In genomic region chr14:52013771-52014219, GRCm38 (mm10) we compare ENCODE assay signal across 8 mouse cellular contexts. TPM values are rescaled to one million over a fixed set of nuclear protein-coding genes. Genes with fewer than 3 reads are reported as not detected.
DNase-seq lines count a peak whose midpoint lies in the region; ATAC-seq and TF ChIP-seq lines count a peak whose summit lies in the region.

No protein-coding gene starts in this region.

- peak overlapping the region; percentile 97 for H3K27ac ChIP-seq in heart, embryonic 10.5 days
- peak overlapping the region; percentile 96 for H3K27ac ChIP-seq in limb, embryonic 12.5 days

- H3K4me1 ChIP-seq in lung, adult 2 months (ENCODE audit: control insufficient read depth, insufficient read depth, low read length) = peaks cover 13% of the 10 kb centered on the region
- peaks cover 74% of the 10 kb centered on the region for H3K4me1 ChIP-seq in heart, embryonic 10.5 days
- H3K4me1 ChIP-seq in limb, embryonic 12.5 days (replicated peaks) = peaks cover 61% of the 10 kb centered on the region

- TF ChIP-seq POLR2A in lung, adult 2 months (IDR thresholded peaks at IDR 0.05; ENCODE audit: borderline replicate concordance, extremely low read depth, low read depth, low read length) = no peak
- no peak for TF ChIP-seq POLR2A in myocyte (IDR thresholded peaks at IDR 0.05; ENCODE audit: insufficient read length, low read depth)

- peak overlapping the region; percentile 89 for H3K9ac ChIP-seq in limb, embryonic 12.5 days (replicated peaks)

- H3K9me3 ChIP-seq in heart, embryonic 10.5 days = no peaks in the 10 kb centered on the region
- no peaks in the 10 kb centered on the region for H3K9me3 ChIP-seq in limb, embryonic 12.5 days

- DNase-seq in lung, adult 2 months = peak; percentile 48
- DNase-seq in lung, postnatal 25 days (ENCODE audit: low spot score) = no peak
- DNase-seq in cerebellum, adult 18-20 months = peak; percentile 63 to 70
- DNase-seq in heart, embryonic 10.5 days (ENCODE audit: low spot score) = no peak
- DNase-seq in ovary, adult 18-20 months (ENCODE audit: low spot score) = no peak

- no peak for TF ChIP-seq CTCF in lung, adult 2 months (IDR thresholded peaks at IDR 0.05; ENCODE audit: insufficient read depth, low read length)

- peak overlapping the region; percentile 55 for H3K4me3 ChIP-seq in lung, adult 2 months (replicated peaks; ENCODE audit: extremely low read depth, low read depth, low read length)
- H3K4me3 ChIP-seq in heart, embryonic 10.5 days = peak overlapping the region; percentile 82
- H3K4me3 ChIP-seq in limb, embryonic 12.5 days (replicated peaks) = peak overlapping the region; percentile 67
- H3K4me3 ChIP-seq in myocyte = no peak overlapping the region

- H3K4me2 ChIP-seq in limb, embryonic 12.5 days = peak overlapping the region; percentile 60
- H3K4me2 ChIP-seq in myocyte (ENCODE audit: low read depth) = peak overlapping the region; percentile 16

- ATAC-seq in limb, embryonic 12.5 days (ENCODE audit: insufficient number of reproducible peaks, insufficient read depth, low FRiP score, low TSS enrichment, low read depth) = peak; percentile 18; the same call in 1 of the 2 replicates
- no peak for ATAC-seq in granulocyte monocyte progenitor cell, adult 5-6 weeks (replicated peaks; ENCODE audit: poor library complexity, severe bottlenecking)

- no peaks in the 10 kb centered on the region for H3K27me3 ChIP-seq in heart, embryonic 10.5 days (ENCODE audit: insufficient read depth, poor library complexity, severe bottlenecking)
- H3K27me3 ChIP-seq in limb, embryonic 12.5 days = no peaks in the 10 kb centered on the region
- no peaks in the 10 kb centered on the region for H3K27me3 ChIP-seq in myocyte (ENCODE audit: control insufficient read depth, insufficient read depth, insufficient read length)

- 5% methylated on average over 21 of the region's 24 CpGs for WGBS in lung, adult 2 months
- 8% methylated on average over 18 of the region's 24 CpGs for WGBS in heart, embryonic 10.5 days
- under 1% methylated on average over 19 of the region's 24 CpGs for WGBS in limb, embryonic 12.5 days

- peak overlapping the region; percentile 33 for H3ac ChIP-seq in myocyte (ENCODE audit: control insufficient read depth, insufficient read length)

- no peaks in the 10 kb centered on the region for H3K79me2 ChIP-seq in myocyte (ENCODE audit: control insufficient read depth, insufficient read depth)

- H3K36me3 ChIP-seq in heart, embryonic 10.5 days = peaks cover 8% of the 10 kb centered on the region
- H3K36me3 ChIP-seq in limb, embryonic 12.5 days = peaks cover 9% of the 10 kb centered on the region; the same call in 1 of the 2 replicates
- H3K36me3 ChIP-seq in myocyte (ENCODE audit: control insufficient read depth, insufficient read depth) = no peaks in the 10 kb centered on the region

TF ChIP-seq in myocyte, 11 proteins besides CTCF, POLR2A, EP300 and RAD21:
- TF ChIP-seq MAX (IDR thresholded peaks at IDR 0.05; ENCODE audit: low read depth) = no peak
- no peak for TF ChIP-seq USF1 (IDR thresholded peaks at IDR 0.05; ENCODE audit: low read depth)
- no peak for TF ChIP-seq TCF3 (IDR thresholded peaks at IDR 0.05; ENCODE audit: insufficient read length, low read depth)
- peak in 1 of 3 experiments; percentile 4 for TF ChIP-seq MYOD1 (IDR thresholded peaks at IDR 0.05; ENCODE audit: control insufficient read depth in 1 of 3, insufficient read length in 2 of 3, low read depth in 2 of 3)

RNA-seq across cellular contexts. Expression of gene Tmem253, which starts 1.7 kb away (rescaled TPM):
- polyA plus RNA-seq in lung, adult 2 months (2012; rRNA removed) = 0.58 and 0.69 TPM in 2 replicates
- polyA plus RNA-seq in heart, embryonic 10.5 days (2016; fragmentation: Nextera tagmentation; extraction: Ambion mirVana) = 0.27 and 0.57 TPM in 2 replicates
- polyA plus RNA-seq in limb, embryonic 12.5 days (2016; fragmentation: Nextera tagmentation; extraction: Ambion mirVana) = 1.00 and 1.2 TPM in 2 replicates
- polyA plus RNA-seq in myocyte (2012; fragmentation: generic; extraction: Trizol) = 0.34 TPM
- total RNA-seq in granulocyte monocyte progenitor cell, adult 5-6 weeks (2014; fragmentation: Nextera tagmentation) = not detected in 2 replicates
- total RNA-seq in granulocyte monocyte progenitor cell, adult 5-6 weeks (2017) = not detected in 2 replicates

RNA-seq across cellular contexts. Expression of gene Zfp219, which starts 6.7 kb away (rescaled TPM):
- polyA plus RNA-seq in lung, adult 2 months (2012; rRNA removed) = 84.8 and 87.6 TPM in 2 replicates
- 21.5 and 31.1 TPM in 2 replicates for polyA plus RNA-seq in heart, embryonic 10.5 days (2016; fragmentation: Nextera tagmentation; extraction: Ambion mirVana)
- 51.7 and 60.9 TPM in 2 replicates for polyA plus RNA-seq in limb, embryonic 12.5 days (2016; fragmentation: Nextera tagmentation; extraction: Ambion mirVana)
- polyA plus RNA-seq in myocyte (2012; fragmentation: generic; extraction: Trizol) = 13.6 TPM
- 11.3 and 20.1 TPM in 2 replicates for total RNA-seq in granulocyte monocyte progenitor cell, adult 5-6 weeks (2014; fragmentation: Nextera tagmentation)
- total RNA-seq in granulocyte monocyte progenitor cell, adult 5-6 weeks (2017) = 13.6 and 17.0 TPM in 2 replicates

RNA-seq across cellular contexts. Expression of gene Olfr221, which starts 28.5 kb away (rescaled TPM):
- not detected in 2 replicates for polyA plus RNA-seq in lung, adult 2 months (2012; rRNA removed)
- not detected in 2 replicates for polyA plus RNA-seq in heart, embryonic 10.5 days (2016; fragmentation: Nextera tagmentation; extraction: Ambion mirVana)
- polyA plus RNA-seq in limb, embryonic 12.5 days (2016; fragmentation: Nextera tagmentation; extraction: Ambion mirVana) = not detected in 2 replicates
- not detected for polyA plus RNA-seq in myocyte (2012; fragmentation: generic; extraction: Trizol)
- total RNA-seq in granulocyte monocyte progenitor cell, adult 5-6 weeks (2014; fragmentation: Nextera tagmentation) = not detected in 2 replicates
- not detected in 2 replicates for total RNA-seq in granulocyte monocyte progenitor cell, adult 5-6 weeks (2017)

RNA-seq across cellular contexts. Expression of gene Arhgef40, which starts 29.3 kb away (rescaled TPM):
- polyA plus RNA-seq in lung, adult 2 months (2012; rRNA removed) = 70.0 and 72.8 TPM in 2 replicates
- polyA plus RNA-seq in heart, embryonic 10.5 days (2016; fragmentation: Nextera tagmentation; extraction: Ambion mirVana) = 72.3 and 86.4 TPM in 2 replicates
- 241 and 253 TPM in 2 replicates for polyA plus RNA-seq in limb, embryonic 12.5 days (2016; fragmentation: Nextera tagmentation; extraction: Ambion mirVana)
- 35.0 TPM for polyA plus RNA-seq in myocyte (2012; fragmentation: generic; extraction: Trizol)
- 8.6 and 14.9 TPM in 2 replicates for total RNA-seq in granulocyte monocyte progenitor cell, adult 5-6 weeks (2014; fragmentation: Nextera tagmentation)
- total RNA-seq in granulocyte monocyte progenitor cell, adult 5-6 weeks (2017) = 10.8 and 11.4 TPM in 2 replicates

Comparison
In these comparisons a context has a peak if more than half of its experiments do, and no peak if none do; other contexts are left out.
1. DNase-seq: peak in lung, adult 2 months (single experiment) and cerebellum, adult 18-20 months (2 of 2); none in lung, postnatal 25 days (single experiment), heart, embryonic 10.5 days (single experiment) and ovary, adult 18-20 months (single experiment).